Mouse (Mus musculus): ENCODE results near the gene Btbd35f30. TPM values are rescaled to one million over a fixed set of nuclear protein-coding genes. Genes with fewer than 3 reads are reported as not detected.
"Not testable (repeated sequence)": the region's sequence is repeated elsewhere in the genome, so short reads cannot be mapped to it uniquely, and the experiment has no call there.

Gene Btbd35f30
- total RNA-seq (2021) = not detected
- long read RNA-seq, experiment 1 = 0 reads
- long read RNA-seq, experiment 2 = 0 reads

DNA sequence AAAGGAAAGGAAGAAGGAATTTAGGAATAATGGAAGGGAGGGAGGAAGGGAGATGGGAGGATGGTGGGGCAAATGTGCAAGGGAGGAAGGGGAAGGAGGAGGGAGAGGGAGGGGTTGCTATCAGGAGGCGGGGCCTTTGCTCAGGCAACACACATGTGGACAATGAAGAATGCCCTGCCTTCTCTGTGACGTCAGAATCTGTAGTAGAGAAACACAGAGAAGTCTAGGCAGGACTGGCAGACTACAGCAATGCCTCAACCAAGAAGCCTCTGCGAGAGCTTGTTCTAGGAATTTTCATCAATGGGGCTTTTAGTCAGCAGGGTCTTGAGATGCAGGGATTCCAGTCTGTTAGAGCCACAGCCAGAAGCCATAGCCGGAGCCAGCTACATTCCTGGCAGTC lies at the start of gene Btbd35f30:
Gene Btbd35f30, plus strand, starts transcription at position 301 of the 400 bp plus-strand sequence.
- DNase-seq (ENCODE audit: low spot score in 2 of 2) = not testable (repeated sequence)

DNA sequence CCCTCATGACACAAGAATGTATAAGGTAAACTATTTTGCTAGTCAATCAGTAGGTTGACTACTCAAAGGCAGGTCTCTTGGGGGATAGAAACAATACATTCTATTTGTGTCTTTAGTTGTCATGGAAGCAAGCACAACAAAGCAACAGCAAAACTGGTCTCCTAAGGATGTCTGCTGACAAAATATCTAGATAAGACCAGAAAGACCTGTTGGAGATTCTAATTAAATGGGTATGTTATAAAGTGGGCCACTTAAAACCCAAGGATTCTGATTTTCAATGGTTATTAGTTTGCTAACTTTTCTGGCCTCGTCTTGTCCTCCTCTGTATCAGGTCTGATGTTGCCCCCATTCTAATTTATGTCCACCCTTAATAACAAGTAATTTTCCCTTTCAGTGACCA lies 47.0 kb downstream of the Btbd35f30 start, which contains the start of gene Gm21789:
Gene Gm21789, plus strand, starts transcription at position 301 of the 400 bp plus-strand sequence.
- DNase-seq (ENCODE audit: low spot score in 2 of 2) = not testable (repeated sequence)

Other genes starting within 250 kb of the Btbd35f30 start
- not detected for gene Gm5926, start 243.9 kb upstream of the Btbd35f30 start, total RNA-seq (2021)
- not detected for gene Btbd35f21, start 168.5 kb upstream of the Btbd35f30 start, total RNA-seq (2021)
- not detected for gene Gm21789, start 47.1 kb downstream of the Btbd35f30 start, total RNA-seq (2021)
- gene Btbd35f5, start 79.3 kb downstream of the Btbd35f30 start, total RNA-seq (2021) = not detected

Measured in left cerebral cortex, adult 18-20 months (tissue).